Mouse (Mus musculus): ENCODE measurements at regions not wholly inside any gene's neighbourhood (a gene's known extent, or its start where the extent isn't known, plus 50 kb on each side); places are given as distances from the start of the nearest gene placed in this dataset.
"Not testable (repeated sequence)": the region's sequence is repeated elsewhere in the genome, so short reads cannot be mapped to it uniquely, and the experiment has no call there.

DNA sequence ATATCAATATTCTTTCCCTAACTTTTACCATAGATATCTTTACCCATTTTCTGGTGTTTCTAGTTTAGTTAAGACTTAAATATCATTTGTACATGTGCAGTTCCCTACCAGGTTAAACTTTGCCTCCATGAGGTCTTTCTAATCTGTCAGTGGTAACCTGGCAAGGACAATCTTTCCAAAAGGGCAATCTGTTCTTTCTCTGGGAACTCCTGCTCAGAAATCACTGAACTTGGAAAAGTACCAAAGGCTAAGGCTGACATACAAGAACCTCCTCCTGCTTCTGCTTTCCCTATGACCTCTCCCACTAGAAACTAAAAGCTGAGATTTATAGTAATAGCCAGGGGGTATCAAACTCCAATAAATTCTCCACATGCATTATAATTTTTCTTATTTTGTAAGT, 1102.4 kb upstream of the Ghitm start:
- DNase-seq, result no peak

DNA sequence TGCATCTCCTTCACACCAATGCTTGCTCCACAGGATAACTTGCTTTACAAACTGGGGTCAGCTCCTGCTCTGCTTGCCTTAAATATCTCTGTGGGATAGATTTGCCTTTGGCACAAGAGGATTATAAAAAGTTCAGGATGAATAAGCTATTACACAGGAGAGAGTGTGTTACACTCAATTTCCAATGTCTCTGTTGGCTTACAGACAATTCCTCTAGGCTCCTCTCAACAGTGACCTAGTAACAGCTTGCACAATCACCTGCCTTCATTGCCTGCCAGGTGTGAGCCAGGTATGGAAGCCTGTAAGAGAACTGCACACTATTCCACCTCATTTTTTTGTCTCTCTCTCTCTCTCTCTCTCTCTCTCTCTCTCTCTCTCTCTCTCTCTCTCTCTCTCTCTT, 1073.5 kb upstream of the Ghitm start:
- DNase-seq, result no peak

DNA sequence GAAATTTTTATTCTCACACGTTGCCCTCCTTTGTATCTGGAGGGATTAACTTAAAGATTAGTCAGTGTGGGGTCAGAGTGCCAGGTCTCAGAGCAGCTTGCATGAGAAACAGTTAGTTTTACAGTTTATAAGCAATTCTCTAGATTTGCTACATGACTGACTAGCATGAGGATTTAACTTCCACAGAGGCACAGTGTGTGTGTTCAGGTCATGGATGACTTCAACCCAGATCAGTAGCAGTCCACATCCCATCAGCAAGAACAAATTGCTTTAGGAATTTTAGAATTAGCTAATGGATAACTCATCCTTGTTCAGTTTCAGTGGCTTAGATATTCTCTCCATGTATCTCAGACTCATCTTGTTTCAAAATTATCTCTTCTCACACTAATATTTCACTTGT, 1056.7 kb upstream of the Ghitm start:
- no peak for DNase-seq

DNA sequence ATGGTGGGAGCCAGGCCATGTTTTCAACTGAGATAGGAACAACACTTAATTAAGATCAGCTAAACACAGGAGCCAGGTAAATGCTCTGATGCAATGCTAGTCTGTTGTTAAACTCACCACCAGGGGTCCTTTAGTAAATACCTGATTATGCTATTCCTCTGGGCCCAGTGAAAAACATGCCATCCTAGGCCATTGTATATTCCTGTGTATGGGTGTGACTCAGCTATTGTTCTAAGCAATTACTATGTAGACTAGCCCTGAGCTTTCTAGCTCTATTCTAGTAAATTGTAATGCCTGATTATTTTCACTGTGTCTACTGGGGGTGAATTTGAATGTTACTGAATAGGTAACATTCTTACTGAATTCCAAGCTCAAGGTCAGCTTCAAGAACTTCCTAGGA, 1050.5 kb upstream of the Ghitm start:
- DNase-seq, result not testable (repeated sequence)

DNA sequence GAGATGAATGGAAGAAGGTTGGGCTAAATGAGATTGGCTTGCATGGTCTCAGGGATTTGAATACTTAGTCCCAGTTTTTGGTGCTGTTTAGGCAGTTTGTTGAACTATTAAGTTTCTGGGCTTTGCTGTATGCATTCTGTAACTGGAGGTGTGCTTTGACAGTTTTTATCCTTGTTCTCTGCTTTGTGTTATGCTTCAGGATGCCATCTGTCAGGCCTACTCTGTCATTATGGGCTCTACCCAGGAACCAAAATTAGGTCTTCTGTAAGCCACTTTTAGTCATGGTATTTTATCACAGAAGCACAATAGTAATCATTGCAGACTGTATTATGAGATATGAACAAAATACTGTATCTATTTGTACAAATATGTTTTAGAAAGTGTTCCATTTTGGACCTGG, 1017.8 kb upstream of the Ghitm start:
- DNase-seq, result peak; percentile 19

DNA sequence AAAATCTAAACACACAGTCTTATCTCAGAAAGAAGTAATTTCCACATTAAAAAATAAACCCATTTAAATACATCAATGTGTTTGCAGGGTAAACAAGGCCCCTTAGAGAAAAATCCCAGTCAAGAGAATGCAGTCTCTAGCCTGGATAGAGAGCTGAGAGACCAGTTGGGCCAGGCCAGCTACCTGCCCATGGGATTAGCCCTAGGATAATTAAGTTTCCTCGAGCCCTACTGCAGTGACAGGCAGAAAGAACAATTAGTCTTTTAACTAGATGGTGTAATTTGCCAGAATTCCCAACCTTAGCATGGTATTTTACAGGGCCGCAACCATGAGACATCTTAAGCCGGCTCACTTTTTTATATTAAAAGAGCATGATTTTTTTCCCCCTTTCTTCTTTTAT, 995.6 kb upstream of the Ghitm start:
- no peak for DNase-seq
